Mouse (Mus musculus) embryonic fibroblast, embryonic 13.5 days (primary cell): ENCODE measurements around the gene Ccdc149. TPM values are rescaled to one million over a fixed set of nuclear protein-coding genes. Genes with fewer than 3 reads are reported as not detected.

Experiments used
- H3K27ac ChIP-seq: 2 replicates; pipeline ENCODE4 v1.5.1; 2012; ENCODE audit warnings: low read length, control low read depth, inconsistent platforms; ENCODE audit not compliant: insufficient read depth
- H3K4me1 ChIP-seq: 2 replicates; pipeline ENCODE4 v1.6.1; 2011; ENCODE audit warnings: low read length; ENCODE audit not compliant: control insufficient read depth, insufficient read depth
- H3K4me3 ChIP-seq: 2 replicates; pipeline ENCODE4 v1.5.1; 2011; ENCODE audit warnings: mild to moderate bottlenecking, control low read depth, low read length; ENCODE audit not compliant: insufficient read depth
- CTCF ChIP-seq: IDR thresholded peaks from 2 replicates; pipeline ENCODE4 v1.5.1; 2011; ENCODE audit warnings: mild to moderate bottlenecking, control low read depth, low read length, moderate library complexity, borderline replicate concordance; ENCODE audit not compliant: insufficient read depth
- POLR2A ChIP-seq: IDR thresholded peaks from 2 replicates; pipeline ENCODE4 v1.6.1; 2011; ENCODE audit warnings: low read depth, mild to moderate bottlenecking, control low read depth, low read length, moderate library complexity
- polyA plus RNA-seq: library from polyadenylated mRNA; stranded (reverse); fragments of >200 nt; gene quantifications from 2 replicates; pipeline ENCODE4 v1.2.4, GENCODE M21; 2011; ENCODE audit warnings: low read depth; ENCODE audit not compliant: missing spikeins, insufficient read length

Gene Ccdc149
- polyA plus RNA-seq, 1 experiment: 3.7 TPM

- no peak for TF ChIP-seq POLR2A
- no peak for TF ChIP-seq CTCF
Observed at GRCm38 (mm10) chr5:52457154-52457553, 14.2 kb downstream of the Ccdc149 start.

GRCm38 (mm10) chr5:52450821-52451220 is 20.5 kb downstream of the Ccdc149 start:
- H3K27ac ChIP-seq: no peak overlapping the region
- H3K4me1 ChIP-seq: no peaks in the 10 kb centered on the region
- TF ChIP-seq POLR2A: no peak
- no peak overlapping the region for H3K4me3 ChIP-seq

More at GRCm38 (mm10) chr5:52457154-52457553, 14.2 kb downstream of the Ccdc149 start:
- Histone ChIP-seq H3K4me1 (no peaks in the 10 kb centered on the region), H3K27ac (no peak overlapping the region), H3K4me3 (no peak overlapping the region)

GRCm38 (mm10) chr5:52449187-52449586 is 22.1 kb downstream of the Ccdc149 start:
- Histone ChIP-seq H3K27ac (no peak overlapping the region), H3K4me3 (no peak overlapping the region), H3K4me1 (no peaks in the 10 kb centered on the region)
- TF ChIP-seq POLR2A: no peak
- no peak for TF ChIP-seq CTCF

DNA sequence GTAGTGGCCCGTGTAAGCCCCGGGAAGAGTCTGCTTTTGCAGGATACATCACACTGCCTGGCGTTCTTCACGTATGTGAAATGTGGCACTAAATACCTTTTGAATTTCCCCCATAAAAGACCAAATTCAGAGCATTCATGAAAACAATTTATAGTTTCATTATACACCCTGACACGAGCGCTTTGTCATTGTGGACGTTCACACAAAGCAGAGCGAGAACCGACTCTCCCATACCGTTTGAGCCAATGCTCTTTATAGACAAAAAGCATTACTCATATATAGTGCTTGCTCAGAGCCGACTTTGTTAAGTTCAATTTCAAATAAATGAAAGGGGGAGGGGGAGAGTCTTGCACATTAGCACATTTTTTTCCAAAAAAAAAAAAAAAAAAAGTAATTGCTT is 31.0 kb downstream of the Ccdc149 start:
- TF ChIP-seq CTCF (no peak), POLR2A (no peak)

GRCm38 (mm10) chr5:52438946-52439345 is 32.4 kb downstream of the Ccdc149 start:
- no peak overlapping the region for H3K27ac ChIP-seq
- H3K4me3 ChIP-seq: no peak overlapping the region
- TF ChIP-seq CTCF (no peak), POLR2A (no peak)
- no peaks in the 10 kb centered on the region for H3K4me1 ChIP-seq

More for the DNA sequence above, 31.0 kb downstream of the Ccdc149 start:
- Histone ChIP-seq H3K4me1 (no peaks in the 10 kb centered on the region), H3K27ac (no peak overlapping the region), H3K4me3 (no peak overlapping the region)

GRCm38 (mm10) chr5:52435533-52435932 is 35.8 kb downstream of the Ccdc149 start:
- Histone ChIP-seq H3K27ac (no peak overlapping the region), H3K4me3 (no peak overlapping the region), H3K4me1 (no peaks in the 10 kb centered on the region)
- TF ChIP-seq POLR2A: no peak
- no peak for TF ChIP-seq CTCF

DNA sequence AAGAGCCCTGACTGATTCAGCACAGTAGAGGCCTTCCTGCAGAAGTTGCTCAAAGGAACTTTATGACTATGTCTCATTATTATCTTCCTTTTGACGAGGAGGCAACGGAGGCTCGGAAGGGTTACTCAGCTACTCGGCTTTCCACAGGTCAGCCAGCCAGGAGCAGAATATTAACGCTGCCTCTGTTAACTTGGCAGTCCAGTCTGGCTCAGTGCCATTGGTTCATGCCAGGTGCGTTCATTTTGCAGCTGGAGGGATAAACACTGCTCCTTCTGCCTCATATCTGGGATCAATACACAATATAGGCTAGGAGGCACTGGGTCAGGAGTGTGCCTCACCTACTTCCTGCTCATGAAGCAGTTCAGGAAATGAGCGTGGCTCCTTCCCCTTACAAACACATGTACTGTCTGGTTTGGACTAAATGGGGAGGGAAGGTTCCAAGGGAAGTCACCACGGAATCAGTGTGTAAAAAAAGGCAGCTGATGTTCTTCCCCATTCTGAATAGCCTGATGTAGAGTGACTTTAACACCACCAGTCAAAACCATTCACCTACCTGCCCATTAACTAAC is 40.0 kb downstream of the Ccdc149 start:
- TF ChIP-seq CTCF (no peak), POLR2A (no peak)
- no peak overlapping the region for H3K27ac ChIP-seq
- H3K4me3 ChIP-seq: no peak overlapping the region
- H3K4me1 ChIP-seq: no peaks in the 10 kb centered on the region

DNA sequence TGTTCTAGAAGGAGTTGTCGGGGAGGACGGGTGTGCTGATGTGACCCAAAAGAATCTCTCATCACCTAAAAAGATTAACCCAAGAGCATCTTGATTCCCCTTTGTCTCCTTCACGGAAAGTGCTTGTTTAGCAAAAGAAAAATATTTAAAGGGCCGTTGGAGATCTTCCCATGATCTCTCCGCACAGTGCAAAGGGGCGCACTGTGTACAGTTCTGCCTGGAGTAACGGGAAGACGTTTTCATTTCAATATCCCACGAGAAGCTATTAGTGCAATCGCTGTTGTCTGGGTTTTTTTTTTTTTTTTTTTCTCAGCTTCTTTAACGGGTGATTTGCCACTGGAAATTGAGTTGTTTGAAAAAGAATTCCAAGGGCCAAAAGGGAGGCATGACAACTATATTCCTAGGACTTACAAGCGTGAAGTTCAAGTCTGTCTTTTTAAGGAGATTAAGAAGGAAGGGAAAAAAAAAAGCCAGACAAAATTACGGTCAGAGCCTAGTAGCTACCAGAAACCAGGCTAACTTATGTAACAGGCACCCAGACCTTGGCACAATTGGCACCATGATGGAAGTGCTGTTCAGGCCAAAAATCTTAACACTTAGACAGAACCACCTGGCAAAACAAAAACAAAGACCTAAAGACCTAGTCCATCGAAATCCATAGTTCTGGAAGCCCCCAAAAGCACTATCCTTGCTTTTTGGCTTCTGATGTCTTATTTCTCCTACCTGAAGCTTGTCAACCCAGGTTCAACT is 41.4 kb downstream of the Ccdc149 start:
- H3K4me3 ChIP-seq: no peak overlapping the region
- H3K27ac ChIP-seq: no peak overlapping the region
- H3K4me1 ChIP-seq: no peaks in the 10 kb centered on the region
- TF ChIP-seq POLR2A: no peak
- TF ChIP-seq CTCF: no peak

GRCm38 (mm10) chr5:52428613-52429012 is 42.7 kb downstream of the Ccdc149 start:
- TF ChIP-seq CTCF: no peak
- no peak for TF ChIP-seq POLR2A

DNA sequence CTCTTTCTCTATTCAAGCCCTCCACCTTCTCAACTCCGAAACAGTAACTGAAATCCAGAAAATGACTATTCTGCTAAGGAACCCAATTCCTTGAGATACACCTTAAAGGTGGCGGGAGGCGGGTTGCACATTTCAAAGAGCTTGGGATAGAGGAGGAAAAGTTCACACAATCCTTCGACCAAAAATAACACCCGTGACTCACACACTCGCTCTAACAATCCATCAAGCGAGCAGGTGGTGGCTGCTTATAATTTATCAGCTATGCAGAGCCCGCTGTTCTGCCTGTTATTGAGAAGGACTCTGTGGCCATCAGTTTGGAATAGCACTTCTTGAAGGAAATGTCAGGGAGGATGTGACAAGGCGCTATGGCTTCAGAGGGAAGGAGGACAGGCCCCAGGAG is 45.5 kb downstream of the Ccdc149 start:
- no peak overlapping the region for H3K27ac ChIP-seq
- TF ChIP-seq POLR2A (no peak), CTCF (no peak)
- H3K4me1 ChIP-seq: no peaks in the 10 kb centered on the region
- H3K4me3 ChIP-seq: no peak overlapping the region

More at GRCm38 (mm10) chr5:52428613-52429012, 42.7 kb downstream of the Ccdc149 start:
- Histone ChIP-seq H3K4me3 (no peak overlapping the region), H3K4me1 (no peaks in the 10 kb centered on the region), H3K27ac (no peak overlapping the region)

DNA sequence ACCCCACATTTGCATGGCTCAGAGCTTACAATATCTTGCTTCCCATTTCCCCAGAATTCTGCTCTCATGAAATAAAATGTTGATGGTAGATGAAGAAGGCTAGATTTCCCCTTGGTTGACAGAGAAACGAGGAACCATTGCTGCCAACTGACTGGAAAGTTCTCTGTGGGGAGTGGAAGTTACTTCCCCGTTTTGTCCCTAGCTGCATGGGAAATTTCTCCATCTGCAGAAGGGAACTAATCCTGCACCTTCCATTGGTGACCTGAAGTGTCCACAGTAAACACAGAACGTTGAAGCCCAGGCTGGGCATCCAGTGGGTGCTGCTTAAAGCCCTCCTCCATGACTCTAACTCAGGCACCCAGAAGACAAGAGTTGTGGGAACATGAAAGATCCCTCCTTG is 47.4 kb downstream of the Ccdc149 start:
- H3K4me1 ChIP-seq: no peaks in the 10 kb centered on the region
- no peak for TF ChIP-seq POLR2A
- TF ChIP-seq CTCF: no peak
- no peak overlapping the region for H3K27ac ChIP-seq
- H3K4me3 ChIP-seq: no peak overlapping the region
